Mouse (Mus musculus) hindlimb bud, embryonic 11.5 days (tissue): ENCODE measurements around the gene Lix1.
"Not testable (repeated sequence)": the region's sequence is repeated elsewhere in the genome, so short reads cannot be mapped to it uniquely, and the experiment has no call there.

Experiments used
- DNase-seq: peaks from one replicate; pipeline ENCODE4 v3.0.0-alpha.2; 2012; ENCODE audit warnings: low read depth, low spot score; ENCODE audit errors: extremely low spot score

Gene Lix1

DNA sequence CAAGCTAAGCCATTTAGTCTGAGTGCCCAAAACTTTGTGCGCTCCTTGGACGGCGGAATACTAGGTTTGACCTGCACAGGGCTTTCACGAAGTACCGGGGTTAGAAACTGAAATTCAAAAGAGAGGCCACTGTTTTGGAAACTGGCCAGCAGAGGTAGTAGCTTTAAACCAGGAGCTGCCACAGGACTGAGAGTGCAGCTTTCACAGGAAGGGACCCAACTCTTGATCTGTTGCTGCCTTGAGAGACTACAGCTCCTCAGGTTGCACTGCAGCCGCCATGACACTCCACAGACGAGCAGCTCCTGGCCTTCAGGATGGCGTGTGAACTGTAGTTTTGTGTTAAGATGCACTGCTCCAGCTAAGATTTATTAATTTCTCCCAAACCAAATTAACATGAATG, 89.6 kb downstream of the Lix1 start:
- DNase-seq, result no peak

- not testable (repeated sequence) for DNase-seq
These were observed 93.8 kb downstream of the Lix1 start for GRCm38 (mm10) chr17:17496234-17496633.

GRCm38 (mm10) chr17:17496730-17497129, 94.3 kb downstream of the Lix1 start:
- no peak for DNase-seq

GRCm38 (mm10) chr17:17498848-17499247, 96.4 kb downstream of the Lix1 start:
- no peak for DNase-seq

GRCm38 (mm10) chr17:17499278-17499677, 96.8 kb downstream of the Lix1 start:
- no peak for DNase-seq

- no peak for DNase-seq
These were observed 104.2 kb downstream of the Lix1 start for GRCm38 (mm10) chr17:17506677-17507076.
